Mouse (Mus musculus) embryonic facial prominence, embryonic 13.5 days (tissue): Measurements from ENCODE around the gene Syngr1. TPM values are rescaled to one million over a fixed set of nuclear protein-coding genes. Genes with fewer than 3 reads are reported as not detected.
A peak's percentile ranks its signal among the peaks of the same experiment; 100 is the strongest.

ENCODE experiments used
- ATAC-seq: fragments of 200-750 bp; cut with Nextera tagmentation; 2 replicates; pipeline ENCODE4 v1.8.0; 2017; ENCODE audit warnings: low read depth; ENCODE audit not compliant: insufficient number of reproducible peaks, insufficient read depth, low FRiP score, low TSS enrichment
- H3K27ac ChIP-seq: fragments of 300-500 bp; sonication (generic); 2 replicates; pipeline ENCODE4 v1.5.1; 2015; ENCODE audit warnings: moderate library complexity, mild to moderate bottlenecking, inconsistent platforms
- H3K27me3 ChIP-seq: fragments of 300-500 bp; sonication (generic); 2 replicates; pipeline ENCODE4 v1.6.1; 2015; ENCODE audit warnings: mild to moderate bottlenecking, inconsistent platforms
- H3K36me3 ChIP-seq: fragments of 300-500 bp; sonication (generic); 2 replicates; pipeline ENCODE4 v1.6.1; 2015; ENCODE audit warnings: mild to moderate bottlenecking, inconsistent platforms
- H3K4me1 ChIP-seq: fragments of 300-500 bp; sonication (generic); 2 replicates; pipeline ENCODE4 v1.6.1; 2015; ENCODE audit warnings: inconsistent platforms
- H3K4me2 ChIP-seq: fragments of 300-500 bp; sonication (generic); 2 replicates; pipeline ENCODE4 v1.6.1; 2015; ENCODE audit warnings: moderate library complexity, mild to moderate bottlenecking, inconsistent platforms
- H3K4me3 ChIP-seq: fragments of 300-500 bp; sonication (generic); 2 replicates; pipeline ENCODE4 v1.5.1; 2015; ENCODE audit warnings: mild to moderate bottlenecking, inconsistent platforms
- H3K9ac ChIP-seq: fragments of 300-500 bp; sonication (generic); 2 replicates; pipeline ENCODE4 v1.6.1; 2015; ENCODE audit warnings: mild to moderate bottlenecking, inconsistent platforms
- H3K9me3 ChIP-seq: fragments of 300-500 bp; sonication (generic); 2 replicates; pipeline ENCODE4 v1.6.1; 2016; ENCODE audit warnings: inconsistent platforms
- WGBS: fragments of 180-500 bp; shearing (Covaris S2); methylation state at CpG from one replicate; pipeline ENCODE4 v1.1.7; 2015; ENCODE audit warnings: mixed read lengths; 5-methylcytosine and 5-hydroxymethylcytosine counted together
- polyA plus RNA-seq: library from polyadenylated mRNA; unstranded; fragments of >200 nt; fragmentation: Nextera tagmentation; extraction: Ambion mirVana; gene quantifications from 2 replicates; pipeline ENCODE4 v1.2.1, GENCODE M21; 2015

Syngr1 gene
- polyA plus RNA-seq, 1 experiment from 2014 or later: 8.7 TPM

DNA sequence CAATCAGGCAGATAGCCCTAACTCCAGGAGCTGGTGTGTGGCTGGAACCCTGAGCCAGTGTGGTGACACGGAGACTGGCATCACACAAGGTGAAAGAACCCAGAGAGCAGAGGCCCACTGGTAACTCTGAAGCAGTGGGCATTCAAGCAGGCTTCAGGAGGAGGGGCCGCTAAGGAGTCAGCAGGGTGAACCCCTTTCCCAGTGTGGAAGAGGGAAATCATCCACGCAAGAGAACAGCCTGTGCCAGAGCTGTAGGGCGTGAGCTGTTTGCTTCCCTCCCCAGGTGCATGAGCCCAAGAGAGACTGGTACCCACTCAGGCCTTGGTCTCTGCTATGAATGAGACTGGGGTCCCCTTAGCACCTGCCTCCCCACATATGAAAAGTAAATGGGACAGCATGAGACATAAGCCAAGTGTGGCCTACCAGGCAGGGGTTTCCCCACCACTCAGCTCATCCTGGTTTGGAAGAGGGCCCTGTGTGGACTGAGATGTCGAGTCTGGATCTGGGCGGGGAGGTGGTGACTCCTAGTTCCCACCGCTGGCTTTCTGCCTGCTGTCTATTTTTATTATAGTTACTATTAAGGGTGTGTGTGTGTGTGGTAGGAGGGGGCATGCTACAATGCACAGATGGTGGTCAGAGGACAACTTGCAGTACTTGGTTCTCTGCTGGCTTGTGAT, 18.4 kb upstream of the Syngr1 start:
- no peak overlapping the region for H3K4me2 ChIP-seq
- H3K27me3 ChIP-seq: no peaks in the 10 kb centered on the region
- no peak overlapping the region for H3K4me3 ChIP-seq
- ATAC-seq: no peak
- peaks cover 13% of the 10 kb centered on the region for H3K4me1 ChIP-seq
- H3K9me3 ChIP-seq: no peaks in the 10 kb centered on the region
- H3K9ac ChIP-seq: no peak overlapping the region
- no peak overlapping the region for H3K27ac ChIP-seq
- H3K36me3 ChIP-seq: peaks cover 12% of the 10 kb centered on the region
- WGBS: 80% methylated on average over 7 of the region's 7 CpGs

GRCm38 (mm10) chr15:80073256-80073621, 17.9 kb upstream of the Syngr1 start:
- H3K27me3 ChIP-seq: no peaks in the 10 kb centered on the region
- 94% methylated on average over 1 of the region's 1 CpGs for WGBS
- H3K27ac ChIP-seq: no peak overlapping the region
- no peak overlapping the region for H3K4me2 ChIP-seq
- no peak overlapping the region for H3K9ac ChIP-seq
- no peak overlapping the region for H3K4me3 ChIP-seq
- peaks cover 13% of the 10 kb centered on the region for H3K4me1 ChIP-seq
- no peaks in the 10 kb centered on the region for H3K9me3 ChIP-seq
- ATAC-seq: no peak
- peaks cover 17% of the 10 kb centered on the region for H3K36me3 ChIP-seq

DNA sequence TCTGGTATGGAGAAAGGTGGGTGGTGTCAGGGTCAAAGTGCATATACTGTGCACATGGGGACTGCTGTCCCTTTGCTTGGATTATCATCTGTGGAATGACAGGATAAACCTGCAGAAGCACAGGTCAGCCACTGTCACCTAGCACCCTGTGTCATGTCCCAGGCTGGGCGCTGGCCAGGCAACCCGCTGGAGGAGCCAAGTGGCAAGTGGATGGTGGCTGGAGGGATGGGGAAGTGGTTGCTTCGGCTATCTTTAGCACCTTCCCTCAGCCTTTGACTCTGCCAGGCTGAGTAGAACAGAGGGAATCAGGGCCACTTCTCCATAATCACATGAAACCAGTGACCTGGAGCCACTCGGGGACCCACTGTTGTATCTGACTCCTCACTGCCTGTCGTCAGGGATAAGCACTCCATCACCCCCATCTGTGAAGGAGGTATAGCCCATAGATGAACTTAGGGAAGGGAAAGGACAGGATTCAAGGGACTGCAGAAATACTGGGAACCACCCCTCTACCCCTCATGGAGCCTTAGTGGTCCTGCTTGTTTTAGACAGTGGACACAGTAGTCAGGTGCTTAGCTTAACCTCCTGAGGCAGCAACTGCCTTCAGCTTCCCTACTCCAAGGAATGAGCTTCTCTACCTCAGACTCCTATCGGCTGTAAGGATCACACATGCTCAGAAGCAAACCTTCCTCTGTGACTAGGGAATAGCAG, 16.3 kb upstream of the Syngr1 start:
- ATAC-seq: no peak
- Histone ChIP-seq H3K4me3 (no peak overlapping the region), H3K9me3 (no peaks in the 10 kb centered on the region), H3K9ac (no peak overlapping the region), H3K4me1 (peaks cover 15% of the 10 kb centered on the region), H3K27me3 (no peaks in the 10 kb centered on the region), H3K27ac (no peak overlapping the region), H3K4me2 (no peak overlapping the region), H3K36me3 (peaks cover 33% of the 10 kb centered on the region)
- 65% methylated on average over 6 of the region's 6 CpGs for WGBS

- H3K4me2 ChIP-seq: no peak overlapping the region
- no peak overlapping the region for H3K4me3 ChIP-seq
- WGBS: 41% methylated on average over 3 of the region's 3 CpGs
- peaks cover 38% of the 10 kb centered on the region for H3K36me3 ChIP-seq
- H3K27ac ChIP-seq: peak overlapping the region; percentile 56
- no peaks in the 10 kb centered on the region for H3K9me3 ChIP-seq
- H3K27me3 ChIP-seq: no peaks in the 10 kb centered on the region
- H3K9ac ChIP-seq: no peak overlapping the region
- ATAC-seq: no peak
- H3K4me1 ChIP-seq: peaks cover 16% of the 10 kb centered on the region
Measured at GRCm38 (mm10) chr15:80075374-80075694, 15.8 kb upstream of the Syngr1 start.

- Histone ChIP-seq H3K27me3 (no peaks in the 10 kb centered on the region), H3K4me3 (no peak overlapping the region), H3K4me2 (no peak overlapping the region), H3K36me3 (peaks cover 43% of the 10 kb centered on the region), H3K9ac (0 out of 2 replicates have a peak overlapping the region, but pooled peaks have one; percentile 16), H3K9me3 (no peaks in the 10 kb centered on the region), H3K27ac (peak overlapping the region; percentile 56), H3K4me1 (peaks cover 19% of the 10 kb centered on the region)
- 21% methylated on average over 5 of the region's 5 CpGs for WGBS
- ATAC-seq: no peak
Measured at GRCm38 (mm10) chr15:80075733-80076337, 15.3 kb upstream of the Syngr1 start.

GRCm38 (mm10) chr15:80076338-80077136, 14.6 kb upstream of the Syngr1 start:
- H3K4me1 ChIP-seq: peaks cover 26% of the 10 kb centered on the region
- H3K4me3 ChIP-seq: no peak overlapping the region
- 0 out of 2 replicates have a peak, but pooled peaks have one; percentile 44 for ATAC-seq
- peaks cover 50% of the 10 kb centered on the region for H3K36me3 ChIP-seq
- 0 out of 2 replicates have a peak overlapping the region, but pooled peaks have one; percentile 16 for H3K9ac ChIP-seq
- H3K27ac ChIP-seq: peak overlapping the region; percentile 56
- 8% methylated on average over 2 of the region's 2 CpGs for WGBS
- no peak overlapping the region for H3K4me2 ChIP-seq
- H3K27me3 ChIP-seq: no peaks in the 10 kb centered on the region
- H3K9me3 ChIP-seq: no peaks in the 10 kb centered on the region

DNA sequence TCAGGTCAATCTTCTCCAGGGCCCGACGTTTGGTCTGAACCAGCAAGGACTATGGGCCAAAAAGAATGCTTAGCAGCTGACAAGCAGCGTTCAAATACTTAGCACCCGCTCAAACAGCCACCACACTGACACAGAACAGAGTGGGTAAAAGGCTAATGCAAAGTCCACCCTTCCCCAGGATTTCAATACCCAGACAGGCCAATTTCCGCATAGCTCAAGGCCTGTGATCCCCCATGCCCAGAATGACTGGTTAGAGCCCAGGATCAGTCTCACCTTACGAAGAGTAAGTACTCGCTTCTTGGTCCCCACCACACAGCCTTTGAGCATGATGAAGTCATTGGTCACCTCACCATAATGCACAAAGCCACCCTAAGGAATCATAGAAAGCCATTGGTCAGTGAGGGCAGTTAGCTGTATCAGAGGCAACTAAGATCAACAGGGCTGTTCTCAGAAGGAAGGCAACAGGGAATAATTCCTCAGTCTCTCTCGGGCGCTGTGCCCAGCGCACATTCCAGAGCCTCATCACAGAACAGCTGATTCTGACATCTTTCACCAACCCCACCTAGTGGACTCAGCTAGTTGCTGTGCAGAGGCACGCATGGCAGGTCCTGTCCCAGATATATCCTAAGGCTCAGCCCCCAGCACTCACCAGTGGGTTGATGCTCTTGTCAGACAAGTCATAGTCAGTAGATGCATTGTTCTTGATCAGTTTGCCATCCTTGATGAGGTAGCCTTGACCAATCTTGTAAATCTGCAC, 12.9 kb upstream of the Syngr1 start:
- Histone ChIP-seq H3K9me3 (no peaks in the 10 kb centered on the region), H3K9ac (no peak overlapping the region), H3K4me1 (peaks cover 26% of the 10 kb centered on the region), H3K36me3 (peaks cover 57% of the 10 kb centered on the region), H3K4me2 (no peak overlapping the region), H3K4me3 (no peak overlapping the region), H3K27me3 (no peaks in the 10 kb centered on the region), H3K27ac (no peak overlapping the region; the same call in 1 of the 2 replicates)
- ATAC-seq: no peak
- 68% methylated on average over 11 of the region's 11 CpGs for WGBS

- Histone ChIP-seq H3K4me2 (no peak overlapping the region), H3K36me3 (peaks cover 57% of the 10 kb centered on the region), H3K27me3 (no peaks in the 10 kb centered on the region), H3K4me3 (no peak overlapping the region), H3K9me3 (no peaks in the 10 kb centered on the region), H3K27ac (no peak overlapping the region; the same call in 1 of the 2 replicates), H3K9ac (peak overlapping the region; percentile 44), H3K4me1 (peaks cover 26% of the 10 kb centered on the region)
- 92% methylated on average over 5 of the region's 5 CpGs for WGBS
- no peak for ATAC-seq
Measured at GRCm38 (mm10) chr15:80079129-80079668, 11.9 kb upstream of the Syngr1 start.

GRCm38 (mm10) chr15:80079954-80080353, 11.2 kb upstream of the Syngr1 start:
- H3K4me1 ChIP-seq: peaks cover 26% of the 10 kb centered on the region
- H3K9ac ChIP-seq: peak overlapping the region; percentile 44
- ATAC-seq: no peak
- H3K36me3 ChIP-seq: peaks cover 57% of the 10 kb centered on the region
- H3K9me3 ChIP-seq: no peaks in the 10 kb centered on the region
- H3K27ac ChIP-seq: no peak overlapping the region
- H3K27me3 ChIP-seq: no peaks in the 10 kb centered on the region
- peak overlapping the region; percentile 86; the same call in 1 of the 2 replicates for H3K4me2 ChIP-seq
- H3K4me3 ChIP-seq: no peak overlapping the region
- 72% methylated on average over 3 of the region's 3 CpGs for WGBS

GRCm38 (mm10) chr15:80080711-80081615, 10.2 kb upstream of the Syngr1 start:
- 54% methylated on average over 9 of the region's 9 CpGs for WGBS
- Histone ChIP-seq H3K4me3 (peak overlapping the region; percentile 89), H3K27me3 (no peaks in the 10 kb centered on the region), H3K27ac (peak overlapping the region; percentile 8; the same call in 1 of the 2 replicates), H3K9ac (peak overlapping the region; percentile 99), H3K36me3 (peaks cover 57% of the 10 kb centered on the region), H3K9me3 (no peaks in the 10 kb centered on the region), H3K4me1 (peaks cover 26% of the 10 kb centered on the region), H3K4me2 (peak overlapping the region; percentile 86)
- no peak for ATAC-seq
